29 mouse cellular contexts compared by ENCODE assay signal in the genomic region with DNA sequence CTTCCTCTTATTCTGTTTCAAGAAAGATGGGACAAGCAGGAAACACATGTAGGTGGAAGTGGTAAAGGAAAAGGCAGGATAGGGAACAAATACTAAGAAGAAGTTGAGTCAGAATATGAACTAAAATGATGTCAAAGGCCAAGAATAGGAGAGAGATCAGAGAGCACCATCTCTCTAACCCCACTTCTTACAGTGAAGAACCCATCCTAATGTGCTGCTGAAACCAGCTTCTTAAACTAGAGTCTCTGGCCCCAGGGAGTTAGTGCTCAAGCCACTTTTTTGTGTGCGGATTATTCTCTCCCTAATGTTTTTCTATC.
A peak's percentile ranks its signal among the peaks of the same experiment; 100 is the strongest.
DNase-seq lines count a peak whose midpoint lies in the region; ATAC-seq lines count a peak whose summit lies in the region.
"Had no signal": no experiment of that assay in that cellular context is flagged by ENCODE, and none has a peak within 500 bp of the region (broad histone marks: within the 10 kb centered on the region; RNA-seq: fewer than 3 reads in every experiment).

No protein-coding gene starts in this region.

- peaks cover 46% of the 10 kb centered on the region for H3K4me1 ChIP-seq in heart, embryonic 13.5 days
- peaks cover 34% of the 10 kb centered on the region for H3K4me1 ChIP-seq in limb, embryonic 12.5 days (replicated peaks)
- H3K4me1 ChIP-seq in limb, embryonic 10.5 days = peaks cover 17% of the 10 kb centered on the region; the same call in 1 of the 2 replicates

- peak overlapping the region; percentile 8; the same call in 1 of the 2 replicates for H3K27ac ChIP-seq in heart, embryonic 13.5 days (replicated peaks)
- H3K27ac ChIP-seq in limb, embryonic 12.5 days = peak overlapping the region; percentile 43
- H3K27ac ChIP-seq in limb, embryonic 10.5 days = no peak overlapping the region
- peak overlapping the region; percentile 80 for H3K27ac ChIP-seq in macrophage
- H3K27ac ChIP-seq: embryonic facial prominence, embryonic 10.5 days; embryonic facial prominence, embryonic 13.5 days; forebrain, embryonic 13.5 days; gastrocnemius, adult 2 months; heart, embryonic 15.5 days; hindbrain, embryonic 14.5 days; hindbrain, postnatal 0 days had no signal

- no peaks in the 10 kb centered on the region for H3K27me3 ChIP-seq in heart, embryonic 13.5 days (replicated peaks)
- no peaks in the 10 kb centered on the region for H3K27me3 ChIP-seq in limb, embryonic 12.5 days
- H3K27me3 ChIP-seq in limb, embryonic 10.5 days (ENCODE audit: low read depth, poor library complexity, severe bottlenecking) = no peaks in the 10 kb centered on the region
- H3K27me3 ChIP-seq: embryonic facial prominence, embryonic 13.5 days; forebrain, embryonic 13.5 days; heart, embryonic 15.5 days had no signal

- DNase-seq in heart, postnatal 4 days = no peak
- no peak for DNase-seq in limb, embryonic 10.5 days (ENCODE audit: low spot score)
- no peak for DNase-seq in lung, postnatal 36 days
- DNase-seq: adrenal gland, adult 2 months; adrenal gland, postnatal 14 days; B cell, adult 2 months; cerebellum, adult 11 months; cerebellum, adult 2 months; cerebellum, postnatal 10 days; cerebellum, postnatal 36 days; embryo, embryonic 11 days; forebrain, postnatal 0 days; gastrocnemius, adult 2 months; gastrocnemius, postnatal 14 days; heart, postnatal 10 days; heart, postnatal 36 days had no signal

- no peak for ATAC-seq in heart, embryonic 13.5 days (ENCODE audit: extremely low read depth, insufficient number of reproducible peaks, low FRiP score, low TSS enrichment)
- ATAC-seq in limb, embryonic 12.5 days (ENCODE audit: insufficient number of reproducible peaks, insufficient read depth, low FRiP score, low TSS enrichment, low read depth) = no peak
- no peak for ATAC-seq in cerebellum, adult (ENCODE audit: insufficient number of reproducible peaks, low FRiP score, low TSS enrichment)
- ATAC-seq: forebrain, embryonic 13.5 days; forebrain, postnatal 0 days; hindbrain, postnatal 0 days; inflammation-experienced regulatory T-cells, adult 6 months had no signal

- H3K4me2 ChIP-seq in heart, embryonic 13.5 days = no peak overlapping the region
- no peak overlapping the region for H3K4me2 ChIP-seq in limb, embryonic 12.5 days
- H3K4me2 ChIP-seq: embryonic facial prominence, embryonic 13.5 days; forebrain, embryonic 13.5 days; heart, embryonic 11.5 days; heart, embryonic 15.5 days; hindbrain, embryonic 14.5 days had no signal

- no peaks in the 10 kb centered on the region for H3K36me3 ChIP-seq in heart, embryonic 13.5 days
- H3K36me3 ChIP-seq in limb, embryonic 12.5 days = no peaks in the 10 kb centered on the region
- H3K36me3 ChIP-seq in limb, embryonic 10.5 days = no peaks in the 10 kb centered on the region
- no peaks in the 10 kb centered on the region for H3K36me3 ChIP-seq in macrophage (ENCODE audit: inconsistent target)
- H3K36me3 ChIP-seq: embryonic facial prominence, embryonic 10.5 days; embryonic facial prominence, embryonic 13.5 days; heart, embryonic 15.5 days had no signal

- H3K9me3 ChIP-seq in heart, embryonic 13.5 days = no peaks in the 10 kb centered on the region
- H3K9me3 ChIP-seq in limb, embryonic 12.5 days = no peaks in the 10 kb centered on the region
- no peaks in the 10 kb centered on the region for H3K9me3 ChIP-seq in limb, embryonic 10.5 days (replicated peaks)
- H3K9me3 ChIP-seq: embryonic facial prominence, embryonic 10.5 days; embryonic facial prominence, embryonic 13.5 days; forebrain, embryonic 13.5 days; heart, embryonic 15.5 days had no signal

- H3K4me3 ChIP-seq in heart, embryonic 13.5 days = no peak overlapping the region
- H3K4me3 ChIP-seq in limb, embryonic 12.5 days (replicated peaks) = no peak overlapping the region
- H3K4me3 ChIP-seq in limb, embryonic 10.5 days = no peak overlapping the region
- H3K4me3 ChIP-seq in macrophage (ENCODE audit: inconsistent target) = no peak overlapping the region
- H3K4me3 ChIP-seq: embryonic facial prominence, embryonic 10.5 days; embryonic facial prominence, embryonic 13.5 days; erythroblast, embryonic 14.5 days; forebrain, embryonic 13.5 days; gastrocnemius, adult 2 months; heart, embryonic 15.5 days had no signal

- no peak overlapping the region for H3K9ac ChIP-seq in heart, embryonic 13.5 days
- no peak overlapping the region for H3K9ac ChIP-seq in limb, embryonic 12.5 days (replicated peaks)
- H3K9ac ChIP-seq: embryonic facial prominence, embryonic 13.5 days; forebrain, embryonic 13.5 days; forebrain, postnatal 0 days; heart, embryonic 15.5 days; hindbrain, embryonic 14.5 days had no signal

- no peaks in the 10 kb centered on the region for H3K79me2 ChIP-seq in macrophage (ENCODE audit: inconsistent target)

- 84% methylated on average over 1 of the region's 1 CpGs for WGBS in heart, embryonic 13.5 days
- WGBS in limb, embryonic 12.5 days = 90% methylated on average over 1 of the region's 1 CpGs
- 95% methylated on average over 1 of the region's 1 CpGs for WGBS in limb, embryonic 10.5 days
- 100% methylated on average over 1 of the region's 1 CpGs for WGBS in macrophage (ENCODE audit: missing documents)
